Mouse (Mus musculus): ENCODE results near the gene Tmem255b. TPM values are rescaled to one million over a fixed set of nuclear protein-coding genes. Genes with fewer than 3 reads are reported as not detected.

The Tmem255b gene
- polyA plus RNA-seq, 1 experiment from 2014 or later: 5.5 TPM

DNA sequence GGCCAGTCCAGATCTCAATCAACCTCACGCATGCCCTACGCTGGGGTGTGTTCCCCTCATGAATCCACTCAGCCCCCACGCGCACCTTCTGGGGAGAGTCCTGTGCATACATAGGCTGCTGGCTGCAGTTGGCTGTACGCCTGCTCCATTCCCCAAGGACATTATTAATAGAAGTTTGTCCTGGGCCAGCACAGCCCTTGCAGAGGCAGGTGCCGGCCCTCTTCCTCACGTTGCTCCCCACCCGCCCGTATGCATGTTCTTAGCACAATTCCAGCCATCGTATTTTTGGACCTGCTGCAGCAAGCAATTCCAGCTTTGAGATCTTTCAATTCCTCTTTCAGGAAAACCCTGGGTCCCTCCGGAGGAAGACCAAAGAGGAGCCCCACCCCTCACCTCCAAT lies 58.0 kb downstream of the Tmem255b start:
- Histone ChIP-seq H3K36me3 (ENCODE audit: control insufficient read depth, insufficient read depth, low read length) (no peaks in the 10 kb centered on the region; the same call in 1 of the 2 replicates), H3K27me3 (ENCODE audit: control insufficient read depth, insufficient read depth, low read length) (no peaks in the 10 kb centered on the region), H3K4me3 (ENCODE audit: low read depth, low read length) (peak overlapping the region; percentile 78), H3K4me1 (replicated peaks; ENCODE audit: control insufficient read depth, insufficient read depth) (peaks cover 12% of the 10 kb centered on the region), H3K9ac (ENCODE audit: low read length) (peak overlapping the region; percentile 31; the same call in 1 of the 2 replicates), H3K27ac (replicated peaks) (peak overlapping the region; percentile 71; the same call in 1 of the 2 replicates), H3K9me3 (ENCODE audit: control insufficient read depth, low read length) (no peaks in the 10 kb centered on the region), H3K4me2 (replicated peaks; ENCODE audit: low read depth) (peak overlapping the region; percentile 82)
- WGBS: 37% methylated on average over 11 of the region's 11 CpGs
- peak; percentile 60 for DNase-seq (ENCODE audit: low spot score)
- ATAC-seq (ENCODE audit: low FRiP score, low TSS enrichment): peak; percentile 41
- TF ChIP-seq CTCF (IDR thresholded peaks at IDR 0.05; ENCODE audit: low read depth) (no peak), EP300 (optimal IDR thresholded peaks at IDR 0.05) (no peak)

DNA sequence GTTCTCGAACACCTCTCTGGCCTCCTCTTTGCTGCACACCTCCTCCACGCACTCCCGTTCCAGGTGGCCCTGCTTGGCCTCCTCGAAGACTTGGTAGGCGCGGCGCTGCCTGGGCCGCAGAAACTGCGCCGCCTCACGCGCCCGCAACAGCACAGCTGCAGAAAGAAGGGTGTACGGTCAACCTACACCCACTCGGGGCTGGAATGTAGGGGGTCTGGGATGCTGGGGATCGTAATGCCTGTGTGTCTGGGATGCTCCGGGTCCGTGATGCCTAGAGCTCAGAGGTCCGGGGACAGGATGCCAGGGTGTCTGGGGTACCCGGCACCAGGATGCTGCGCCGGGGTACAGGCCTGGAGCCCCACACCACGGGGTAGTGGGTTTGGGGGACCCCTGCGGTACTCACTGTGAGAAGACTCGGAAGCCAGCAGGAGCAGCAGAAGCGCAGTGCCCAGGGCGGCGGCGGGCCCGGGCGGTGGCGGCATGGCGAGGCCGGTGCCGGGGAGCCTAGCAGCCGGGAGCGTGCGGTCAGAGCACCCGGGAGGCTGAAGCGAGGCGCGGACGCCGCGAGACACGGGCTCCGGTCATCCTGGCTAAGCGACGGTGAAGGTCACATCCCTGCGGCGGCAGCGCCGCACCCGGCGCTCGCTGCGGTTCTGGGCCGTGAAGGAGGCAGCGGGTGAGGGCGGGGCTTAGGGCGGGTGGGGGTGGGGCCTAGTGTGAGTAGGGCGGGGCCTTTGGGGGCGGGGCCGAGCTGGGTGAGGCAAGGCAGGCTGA lies 59.1 kb downstream of the Tmem255b start, which contains the start of gene Gas6:
Gas6 (minus strand) TSS at position 633 of the 774 bp plus-strand sequence.
- H3K4me3 ChIP-seq (ENCODE audit: low read depth, low read length): peak within 1 kb of the TSS; percentile 78
- peak; percentile 62 for ATAC-seq (ENCODE audit: low FRiP score, low TSS enrichment)
- H3K9ac ChIP-seq (ENCODE audit: low read length): peak within 1 kb of the TSS; percentile 84
- TF ChIP-seq EP300 (optimal IDR thresholded peaks at IDR 0.05) (no peak), CTCF (IDR thresholded peaks at IDR 0.05; ENCODE audit: low read depth) (peak; percentile 5; the same call in 1 of the 2 replicates)
- no peaks in the 10 kb centered on the region for H3K27me3 ChIP-seq (ENCODE audit: control insufficient read depth, insufficient read depth, low read length)
- H3K4me2 ChIP-seq (replicated peaks; ENCODE audit: low read depth): peak within 1 kb of the TSS; percentile 82
- peak; percentile 92 for DNase-seq (ENCODE audit: low spot score)
- peaks cover 12% of the 10 kb centered on the region for H3K4me1 ChIP-seq (replicated peaks; ENCODE audit: control insufficient read depth, insufficient read depth)
- WGBS: 2% methylated on average over 58 of the region's 64 CpGs
- peak within 1 kb of the TSS; percentile 75 for H3K27ac ChIP-seq (replicated peaks)
- no peaks in the 10 kb centered on the region; the same call in 1 of the 2 replicates for H3K36me3 ChIP-seq (ENCODE audit: control insufficient read depth, insufficient read depth, low read length)
- H3K9me3 ChIP-seq (ENCODE audit: control insufficient read depth, low read length): no peaks in the 10 kb centered on the region

DNA sequence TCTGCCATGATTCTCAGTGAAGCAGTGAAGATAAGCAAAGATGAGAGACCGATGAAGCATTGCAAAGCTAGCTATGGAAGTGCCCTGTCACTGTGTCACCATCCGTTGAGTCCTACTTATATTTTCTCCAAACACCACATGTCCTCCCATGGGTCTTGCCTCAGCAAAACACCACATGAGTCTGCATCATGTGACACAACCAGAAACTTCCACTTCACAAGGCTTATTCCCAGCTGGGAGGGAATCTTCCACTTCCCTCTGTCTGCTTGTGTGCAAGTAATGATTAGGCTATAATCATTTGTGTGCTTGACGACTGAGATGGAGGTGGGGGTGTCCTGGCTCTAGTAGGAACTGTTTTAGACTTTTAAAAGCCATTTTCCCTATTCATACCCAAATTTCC lies 66.2 kb downstream of the Tmem255b start:
- Histone ChIP-seq H3K27ac (replicated peaks) (no peak overlapping the region), H3K4me1 (replicated peaks; ENCODE audit: control insufficient read depth, insufficient read depth) (peaks cover 4% of the 10 kb centered on the region; the same call in 1 of the 2 replicates)

DNA sequence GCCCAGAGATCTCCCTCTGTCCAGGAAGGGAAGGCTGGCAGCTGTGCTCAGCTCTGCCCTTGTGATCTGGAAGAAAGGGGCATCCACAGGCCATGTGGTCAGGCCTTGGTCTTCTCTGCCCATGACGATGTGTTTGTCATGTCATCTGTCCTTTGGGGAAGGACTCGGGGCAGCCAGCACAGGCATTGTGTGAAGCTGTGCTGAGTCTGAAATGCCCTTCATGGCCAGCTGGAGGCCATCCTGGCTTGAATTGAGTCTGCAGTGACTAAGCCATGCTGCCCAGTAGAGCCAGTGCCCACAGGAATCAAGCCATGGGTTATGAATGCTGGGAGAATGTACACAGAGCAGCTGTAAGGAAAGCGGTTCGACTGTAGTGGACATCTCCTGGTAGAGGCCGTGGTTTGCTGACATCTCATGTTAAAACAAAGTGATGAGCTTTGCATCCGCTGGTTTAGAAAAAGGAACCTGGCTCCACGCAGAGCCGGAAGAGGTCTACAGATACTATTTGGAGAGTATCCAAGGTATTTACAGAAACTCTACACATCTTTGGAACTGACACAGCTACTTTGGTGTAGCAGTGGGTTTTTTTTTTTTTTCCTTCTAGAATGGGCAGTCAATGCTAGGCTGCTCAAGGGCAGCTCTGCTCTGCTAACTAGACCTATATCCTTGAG lies 69.1 kb downstream of the Tmem255b start:
- Histone ChIP-seq H3K9me3 (ENCODE audit: control insufficient read depth, low read length) (no peaks in the 10 kb centered on the region), H3K4me3 (ENCODE audit: low read depth, low read length) (no peak overlapping the region), H3K4me2 (replicated peaks; ENCODE audit: low read depth) (no peak overlapping the region), H3K27ac (replicated peaks) (peak overlapping the region; percentile 58; the same call in 1 of the 2 replicates), H3K9ac (ENCODE audit: low read length) (no peak overlapping the region), H3K27me3 (ENCODE audit: control insufficient read depth, insufficient read depth, low read length) (no peaks in the 10 kb centered on the region), H3K4me1 (replicated peaks; ENCODE audit: control insufficient read depth, insufficient read depth) (peaks cover 4% of the 10 kb centered on the region; the same call in 1 of the 2 replicates), H3K36me3 (ENCODE audit: control insufficient read depth, insufficient read depth, low read length) (no peaks in the 10 kb centered on the region)
- no peak for DNase-seq (ENCODE audit: low spot score)
- no peak; the same call in 1 of the 2 replicates for ATAC-seq (ENCODE audit: low FRiP score, low TSS enrichment)
- TF ChIP-seq EP300 (optimal IDR thresholded peaks at IDR 0.05): no peak
- TF ChIP-seq CTCF (IDR thresholded peaks at IDR 0.05; ENCODE audit: low read depth): no peak
- WGBS: 57% methylated on average over 8 of the region's 8 CpGs

More for the DNA sequence above, 66.2 kb downstream of the Tmem255b start:
- Histone ChIP-seq H3K9ac (ENCODE audit: low read length) (no peak overlapping the region), H3K9me3 (ENCODE audit: control insufficient read depth, low read length) (no peaks in the 10 kb centered on the region), H3K27me3 (ENCODE audit: control insufficient read depth, insufficient read depth, low read length) (no peaks in the 10 kb centered on the region), H3K4me3 (ENCODE audit: low read depth, low read length) (no peak overlapping the region), H3K36me3 (ENCODE audit: control insufficient read depth, insufficient read depth, low read length) (no peaks in the 10 kb centered on the region), H3K4me2 (replicated peaks; ENCODE audit: low read depth) (no peak overlapping the region)
- ATAC-seq (ENCODE audit: low FRiP score, low TSS enrichment) (no peak), DNase-seq (ENCODE audit: low spot score) (no peak)
- TF ChIP-seq CTCF (IDR thresholded peaks at IDR 0.05; ENCODE audit: low read depth) (no peak), EP300 (optimal IDR thresholded peaks at IDR 0.05) (no peak)
- 80% methylated on average over 3 of the region's 3 CpGs for WGBS

DNA sequence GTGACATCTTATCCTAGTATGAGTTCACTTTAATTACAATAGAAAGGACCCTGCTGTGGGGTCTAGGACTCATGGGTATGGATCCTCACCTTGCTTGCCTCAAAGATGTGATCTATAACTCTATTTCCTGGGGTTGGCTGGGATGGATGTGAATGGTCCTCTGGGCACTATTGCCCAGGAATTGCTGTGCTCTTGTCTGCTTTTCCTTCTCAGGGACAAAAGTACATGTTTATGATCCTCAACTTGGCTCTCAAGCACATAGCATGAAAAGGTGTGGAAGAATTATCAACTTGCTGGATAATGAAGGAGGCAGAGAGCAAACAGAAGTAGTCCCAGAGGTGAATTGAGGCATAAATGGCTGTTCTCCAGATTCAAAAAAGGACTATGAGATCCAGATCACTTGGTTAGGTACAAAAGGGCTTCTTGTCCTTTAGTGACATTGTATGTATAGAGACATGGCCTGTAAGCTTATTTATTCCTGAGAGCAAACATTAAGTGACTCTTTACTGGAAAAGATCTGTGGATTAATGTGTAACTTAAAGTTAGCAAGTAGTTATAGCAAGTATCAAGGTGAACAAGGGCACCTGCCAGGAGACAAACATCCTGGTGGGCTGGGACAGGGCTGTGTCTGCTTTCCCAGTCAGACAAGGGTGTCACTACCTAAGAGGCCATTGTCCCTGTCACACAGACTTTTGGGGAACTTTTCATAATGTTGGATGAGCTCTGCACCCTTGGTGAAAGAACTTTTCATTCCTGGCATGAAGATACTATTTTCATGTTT lies 70.1 kb downstream of the Tmem255b start:
- H3K4me1 ChIP-seq (replicated peaks; ENCODE audit: control insufficient read depth, insufficient read depth): peaks cover 4% of the 10 kb centered on the region; the same call in 1 of the 2 replicates
- H3K36me3 ChIP-seq (ENCODE audit: control insufficient read depth, insufficient read depth, low read length): no peaks in the 10 kb centered on the region
- no peak overlapping the region for H3K4me2 ChIP-seq (replicated peaks; ENCODE audit: low read depth)
- ATAC-seq (ENCODE audit: low FRiP score, low TSS enrichment): no peak
- H3K27ac ChIP-seq (replicated peaks): peak overlapping the region; percentile 69; the same call in 1 of the 2 replicates
- H3K9me3 ChIP-seq (ENCODE audit: control insufficient read depth, low read length): no peaks in the 10 kb centered on the region
- TF ChIP-seq CTCF (IDR thresholded peaks at IDR 0.05; ENCODE audit: low read depth) (no peak), EP300 (optimal IDR thresholded peaks at IDR 0.05) (no peak)
- no peaks in the 10 kb centered on the region for H3K27me3 ChIP-seq (ENCODE audit: control insufficient read depth, insufficient read depth, low read length)
- no peak overlapping the region for H3K4me3 ChIP-seq (ENCODE audit: low read depth, low read length)
- no peak overlapping the region for H3K9ac ChIP-seq (ENCODE audit: low read length)
- no peak for DNase-seq (ENCODE audit: low spot score)
